11 mouse cellular contexts compared by ENCODE assay signal in the genomic region with DNA sequence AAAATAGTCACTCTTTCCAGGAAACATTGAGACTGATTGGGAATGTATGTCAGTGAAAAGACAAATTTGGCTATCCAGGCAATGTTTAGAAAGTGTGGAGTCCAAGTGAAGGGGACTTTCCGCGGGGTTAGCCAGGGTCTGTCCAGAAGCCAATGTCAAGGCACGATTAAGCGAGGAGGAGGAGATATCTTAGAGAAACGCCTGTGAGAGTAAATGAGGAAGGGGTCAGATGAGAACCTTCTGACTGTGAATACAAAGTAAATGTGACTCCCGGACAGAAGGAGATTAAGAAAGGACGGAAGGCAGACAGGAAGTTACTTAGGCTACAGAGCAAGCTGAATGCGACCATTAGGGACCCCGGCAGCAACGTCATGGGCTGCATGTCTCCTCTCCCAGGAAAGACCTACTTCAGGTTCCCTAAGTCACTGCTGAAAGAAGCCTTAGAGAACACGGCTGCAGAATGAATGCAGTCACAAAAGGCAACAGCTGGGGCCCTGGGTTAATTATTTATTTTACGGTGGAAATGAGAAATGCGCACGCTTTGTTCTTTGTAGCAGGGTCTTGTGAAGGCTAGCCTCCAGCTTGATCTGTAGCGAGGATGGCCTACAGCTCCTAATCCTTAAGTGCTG. TPM values are rescaled to one million over a fixed set of nuclear protein-coding genes. Genes with fewer than 3 reads are reported as not detected.
DNase-seq lines count a peak whose midpoint lies in the region; ATAC-seq and TF ChIP-seq lines count a peak whose summit lies in the region.
"Had no signal": no experiment of that assay in that cellular context is flagged by ENCODE, and none has a peak within 500 bp of the region (broad histone marks: within the 10 kb centered on the region; RNA-seq: fewer than 3 reads in every experiment).

No protein-coding gene starts in this region.

- H3K36me3 ChIP-seq in liver, adult 2 months (ENCODE audit: control insufficient read depth, insufficient read depth, low read length), result no peaks in the 10 kb centered on the region
- H3K36me3 ChIP-seq in intestine, embryonic 15.5 days, result no peaks in the 10 kb centered on the region
- no peaks in the 10 kb centered on the region for H3K36me3 ChIP-seq in kidney, embryonic 16.5 days (ENCODE audit: insufficient read depth, low read length)
- H3K36me3 ChIP-seq: hindbrain, embryonic 13.5 days had no signal

- TF ChIP-seq CTCF in liver, adult 2 months (IDR thresholded peaks at IDR 0.05; ENCODE audit: low read depth, low read length), result no peak

- peak overlapping the region; percentile 47 for H3K4me2 ChIP-seq in intestine, embryonic 15.5 days (replicated peaks)
- no peak overlapping the region for H3K4me2 ChIP-seq in kidney, embryonic 16.5 days (replicated peaks; ENCODE audit: low read depth, low read length)
- H3K4me2 ChIP-seq: hindbrain, embryonic 13.5 days had no signal

- H3K27me3 ChIP-seq in liver, adult 2 months (ENCODE audit: control insufficient read depth, insufficient read depth, low read length), result no peaks in the 10 kb centered on the region
- no peaks in the 10 kb centered on the region for H3K27me3 ChIP-seq in intestine, embryonic 15.5 days (replicated peaks)
- H3K27me3 ChIP-seq in kidney, embryonic 16.5 days (ENCODE audit: insufficient read depth, low read length), result no peaks in the 10 kb centered on the region
- H3K27me3 ChIP-seq: hindbrain, embryonic 13.5 days had no signal

- no peak overlapping the region for H3K27ac ChIP-seq in liver, adult 2 months (replicated peaks; ENCODE audit: insufficient read depth, low read depth, low read length)
- H3K27ac ChIP-seq in intestine, embryonic 15.5 days, result peak overlapping the region; percentile 59
- H3K27ac ChIP-seq in kidney, embryonic 16.5 days (ENCODE audit: low read length), result peak overlapping the region; percentile 44
- H3K27ac ChIP-seq: hindbrain, embryonic 13.5 days had no signal

- peaks cover 7% of the 10 kb centered on the region; the same call in 1 of the 2 replicates for H3K4me1 ChIP-seq in liver, adult 2 months (ENCODE audit: control insufficient read depth, insufficient read depth, low read length)
- peaks cover 8% of the 10 kb centered on the region; the same call in 1 of the 2 replicates for H3K4me1 ChIP-seq in intestine, embryonic 15.5 days (replicated peaks)
- H3K4me1 ChIP-seq in kidney, embryonic 16.5 days (ENCODE audit: insufficient read depth, low read length), result peaks cover 11% of the 10 kb centered on the region; the same call in 1 of the 2 replicates

- 28% methylated on average over 15 of the region's 15 CpGs for WGBS in liver, adult 2 months
- 31% methylated on average over 15 of the region's 15 CpGs for WGBS in intestine, embryonic 15.5 days
- WGBS in kidney, embryonic 16.5 days, result 47% methylated on average over 15 of the region's 15 CpGs

- no peak for TF ChIP-seq POLR2A in liver, adult 2 months (IDR thresholded peaks at IDR 0.05; ENCODE audit: extremely low read depth, insufficient read depth, low read length)

- DNase-seq in liver, adult 2 months (ENCODE audit: extremely low read depth, low read depth, low spot score), result peak; percentile 39
- DNase-seq in liver (no peak), adipocyte (ENCODE audit: low spot score) (no peak)
- DNase-seq in mesoderm, embryonic 11.5 days (ENCODE audit: low read depth, low spot score), result peak; percentile 10
- DNase-seq in frontal cortex, postnatal 25 days (ENCODE audit: low spot score in 2 of 2), result no peak
- DNase-seq: lung, adult 2 months; right cerebral cortex, postnatal 14 days; thymus, adult 2 months had no signal

- no peaks in the 10 kb centered on the region for H3K9me3 ChIP-seq in intestine, embryonic 15.5 days
- H3K9me3 ChIP-seq in kidney, embryonic 16.5 days (ENCODE audit: low read length), result 0 out of 2 replicates have a peak, but pooled peaks cover 3% of the 10 kb centered on the region
- H3K9me3 ChIP-seq: hindbrain, embryonic 13.5 days had no signal

- H3K79me2 ChIP-seq in liver, adult 2 months (ENCODE audit: control insufficient read depth, insufficient read depth, low read length), result no peaks in the 10 kb centered on the region

- peak overlapping the region; percentile 19 for H3K4me3 ChIP-seq in liver, adult 2 months (ENCODE audit: insufficient read depth, low read depth, low read length)
- H3K4me3 ChIP-seq in intestine, embryonic 15.5 days (replicated peaks), result no peak overlapping the region
- H3K4me3 ChIP-seq in kidney, embryonic 16.5 days (ENCODE audit: low read length), result no peak overlapping the region
- H3K4me3 ChIP-seq: hindbrain, embryonic 13.5 days had no signal

- ATAC-seq in intestine, embryonic 15.5 days, result peak; percentile 76
- ATAC-seq in kidney, embryonic 16.5 days (ENCODE audit: low FRiP score, low TSS enrichment), result peak; percentile 75; the same call in 1 of the 2 replicates

- peak overlapping the region; percentile 41 for H3K9ac ChIP-seq in liver, adult 2 months (ENCODE audit: low read depth, low read length)
- H3K9ac ChIP-seq in intestine, embryonic 15.5 days, result peak overlapping the region; percentile 13; the same call in 1 of the 2 replicates
- H3K9ac ChIP-seq in kidney, embryonic 16.5 days (replicated peaks; ENCODE audit: low read length), result 0 out of 2 replicates have a peak overlapping the region, but pooled peaks have one; percentile 14
- H3K9ac ChIP-seq: hindbrain, embryonic 13.5 days had no signal

RNA-seq across cellular contexts. Expression of a gene that starts 11.1 kb away (rescaled TPM):
- total RNA-seq in liver, adult 2 months (2014; rRNA removed), result 118 and 119 TPM in 2 replicates
- 185 and 192 TPM in 2 replicates for polyA plus RNA-seq in liver, adult 2 months (2012; rRNA removed)
- 25.1 and 25.5 TPM in 2 replicates for polyA plus RNA-seq in intestine, embryonic 15.5 days (2015; fragmentation: Nextera tagmentation; extraction: Ambion mirVana)
- 29.9 and 30.0 TPM in 2 replicates for polyA plus RNA-seq in kidney, embryonic 16.5 days (2015; fragmentation: Nextera tagmentation; extraction: Ambion mirVana)

RNA-seq across cellular contexts. Expression of a gene that starts 28.1 kb away (rescaled TPM):
- 13.6 and 19.1 TPM in 2 replicates for total RNA-seq in liver, adult 2 months (2014; rRNA removed)
- polyA plus RNA-seq in liver, adult 2 months (2012; rRNA removed), result 9.6 and 9.7 TPM in 2 replicates
- polyA plus RNA-seq in intestine, embryonic 15.5 days (2015; fragmentation: Nextera tagmentation; extraction: Ambion mirVana), result 4.7 and 5.1 TPM in 2 replicates
- polyA plus RNA-seq in kidney, embryonic 16.5 days (2015; fragmentation: Nextera tagmentation; extraction: Ambion mirVana), result 3.7 and 4.4 TPM in 2 replicates

Comparison
In these comparisons a context has a peak if more than half of its experiments do, and no peak if none do; other contexts are left out.
1. DNase-seq: peak in liver, adult 2 months (single experiment) and mesoderm, embryonic 11.5 days (single experiment); none in liver (single experiment), adipocyte (single experiment) and frontal cortex, postnatal 25 days (0 of 2).
2. Peak in every context shown above with its lines, with median percentiles within 50 percentile points of each other: H3K9ac ChIP-seq.